Mouse (Mus musculus): Measurements from ENCODE around the gene Ecsit.

DNA sequence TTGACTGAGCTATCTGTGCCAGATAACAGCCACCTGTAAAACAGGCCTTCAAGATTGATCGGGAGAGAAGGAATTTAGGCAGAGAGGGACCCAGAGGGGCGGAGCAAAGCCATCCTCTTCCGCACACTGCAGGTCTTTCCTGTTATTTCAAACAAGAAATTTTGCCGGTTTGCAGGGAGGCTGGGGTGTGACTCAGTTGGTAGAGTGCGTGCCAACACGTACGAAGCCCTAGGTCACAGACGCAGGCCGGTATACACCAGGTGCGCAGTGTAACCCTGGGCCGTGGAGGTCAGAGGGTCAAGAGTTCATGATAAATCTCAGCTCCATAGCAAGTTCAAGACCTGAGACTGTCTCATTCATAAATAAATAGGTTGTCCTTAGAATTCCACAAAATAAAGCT, 47.0 kb upstream of the Ecsit start:
- no peak for TF ChIP-seq CTCF (IDR thresholded peaks at IDR 0.05; ENCODE audit: borderline replicate concordance, control insufficient read depth, extremely low read depth, insufficient read depth, low read length, poor library complexity)
- TF ChIP-seq POLR2A (IDR thresholded peaks at IDR 0.05; ENCODE audit: control insufficient read depth, extremely low read depth, insufficient read depth, low read length, poor library complexity), result no peak
